24 mouse cellular contexts compared by ENCODE assay signal in genomic region chr14:60749880-60750279, GRCm38 (mm10). TPM values are rescaled to one million over a fixed set of nuclear protein-coding genes. Genes with fewer than 3 reads are reported as not detected.
DNase-seq lines count a peak whose midpoint lies in the region; ATAC-seq and TF ChIP-seq lines count a peak whose summit lies in the region.
"Had no signal": no experiment of that assay in that cellular context is flagged by ENCODE, and none has a peak within 500 bp of the region (broad histone marks: within the 10 kb centered on the region; RNA-seq: fewer than 3 reads in every experiment).

No protein-coding gene starts in this region.

- peaks cover 7% of the 10 kb centered on the region for H3K4me1 ChIP-seq in heart, adult 2 months (ENCODE audit: control insufficient read depth, insufficient read depth, low read length)
- H3K4me1 ChIP-seq in lung, postnatal 0 days (ENCODE audit: insufficient read depth, low read depth, low read length), result peaks cover 2% of the 10 kb centered on the region; the same call in 1 of the 2 replicates
- peaks cover 17% of the 10 kb centered on the region for H3K4me1 ChIP-seq in heart, embryonic 16.5 days (ENCODE audit: control insufficient read depth, insufficient read depth, low read length)
- H3K4me1 ChIP-seq in small intestine, adult 2 months (ENCODE audit: control insufficient read depth, insufficient read depth, insufficient read length, low read length), result no peaks in the 10 kb centered on the region
- no peaks in the 10 kb centered on the region for H3K4me1 ChIP-seq in intestine, embryonic 15.5 days (replicated peaks)
- H3K4me1 ChIP-seq: hindbrain, embryonic 12.5 days had no signal

- no peaks in the 10 kb centered on the region for H3K9me3 ChIP-seq in lung, postnatal 0 days (ENCODE audit: low read length)
- no peaks in the 10 kb centered on the region for H3K9me3 ChIP-seq in heart, embryonic 16.5 days (replicated peaks; ENCODE audit: control insufficient read depth, low read length)
- no peaks in the 10 kb centered on the region for H3K9me3 ChIP-seq in intestine, embryonic 15.5 days
- H3K9me3 ChIP-seq: forebrain, embryonic 12.5 days; hindbrain, embryonic 12.5 days; liver, embryonic 12.5 days; lung, embryonic 15.5 days had no signal

- H3K36me3 ChIP-seq in heart, adult 2 months (ENCODE audit: control insufficient read depth, insufficient read depth, low read length), result peaks cover 8% of the 10 kb centered on the region
- peaks cover 12% of the 10 kb centered on the region; the same call in 1 of the 2 replicates for H3K36me3 ChIP-seq in lung, postnatal 0 days (ENCODE audit: insufficient read depth, low read length)
- peaks cover 51% of the 10 kb centered on the region for H3K36me3 ChIP-seq in heart, embryonic 16.5 days (ENCODE audit: control insufficient read depth, insufficient read depth)
- peaks cover 76% of the 10 kb centered on the region for H3K36me3 ChIP-seq in small intestine, adult 2 months (ENCODE audit: control insufficient read depth, insufficient read depth, low read length)
- peaks cover 13% of the 10 kb centered on the region; the same call in 1 of the 2 replicates for H3K36me3 ChIP-seq in intestine, embryonic 15.5 days

- peak in 1 of 2 experiments; percentile 25 for DNase-seq in heart, adult 2 months
- no peak for DNase-seq in heart, postnatal 14 days
- peak; percentile 66 for DNase-seq in lung, postnatal 0 days (ENCODE audit: low spot score)
- DNase-seq in lung, postnatal 25 days (ENCODE audit: low spot score), result no peak
- DNase-seq in ovary, postnatal 36 days (ENCODE audit: low spot score), result no peak
- DNase-seq: adrenal gland, adult 2 months; cerebellum, adult 9-11 months; gastrocnemius, postnatal 25 days; kidney, adult 9 months; kidney, postnatal 4 days; layer of hippocampus, adult 9-11 months; left cerebral cortex, postnatal 4 days; midbrain, embryonic 14.5 days; retina, postnatal 1 day had no signal

- 15% methylated on average over 12 of the region's 12 CpGs for WGBS in heart, adult 2 months
- WGBS in lung, postnatal 0 days, result 52% methylated on average over 12 of the region's 12 CpGs
- 35% methylated on average over 12 of the region's 12 CpGs for WGBS in heart, embryonic 16.5 days
- WGBS in small intestine, adult 2 months, result 78% methylated on average over 12 of the region's 12 CpGs
- WGBS in intestine, embryonic 15.5 days, result 77% methylated on average over 12 of the region's 12 CpGs

- intact Hi-C loops in heart, adult 2 months (cut with DNase I), result no loop called here
- intact Hi-C loops in heart, postnatal 14 days (cut with DNase I), result no loop called here

- peaks cover 3% of the 10 kb centered on the region; the same call in 1 of the 2 replicates for H3K79me2 ChIP-seq in heart, adult 2 months (replicated peaks; ENCODE audit: control insufficient read depth, insufficient read depth, low read length)

- peak; percentile 34; the same call in 1 of the 2 replicates for ATAC-seq in lung, postnatal 0 days
- ATAC-seq in heart, embryonic 16.5 days (replicated peaks; ENCODE audit: extremely low read depth, insufficient read depth, low FRiP score), result peak; percentile 52
- ATAC-seq in intestine, embryonic 15.5 days, result no peak
- ATAC-seq: liver, embryonic 12.5 days had no signal

- no peaks in the 10 kb centered on the region for H3K27me3 ChIP-seq in heart, adult 2 months (ENCODE audit: control insufficient read depth, insufficient read depth, low read length)
- H3K27me3 ChIP-seq in lung, postnatal 0 days (replicated peaks; ENCODE audit: insufficient read depth, low read length), result no peaks in the 10 kb centered on the region
- no peaks in the 10 kb centered on the region for H3K27me3 ChIP-seq in heart, embryonic 16.5 days (ENCODE audit: control insufficient read depth, insufficient read depth, low read length)
- no peaks in the 10 kb centered on the region for H3K27me3 ChIP-seq in small intestine, adult 2 months (ENCODE audit: control insufficient read depth, insufficient read depth, low read length)
- no peaks in the 10 kb centered on the region for H3K27me3 ChIP-seq in intestine, embryonic 15.5 days (replicated peaks)
- H3K27me3 ChIP-seq: forebrain, embryonic 12.5 days; hindbrain, embryonic 12.5 days; liver, embryonic 12.5 days; lung, embryonic 15.5 days had no signal

- no peak; the same call in 1 of the 2 replicates for TF ChIP-seq EP300 in heart, adult 2 months (IDR thresholded peaks at IDR 0.05; ENCODE audit: insufficient read depth, low read depth, low read length)
- peak; percentile 56; the same call in 1 of the 2 replicates for TF ChIP-seq EP300 in lung, postnatal 0 days (IDR thresholded peaks at IDR 0.05)

- TF ChIP-seq CTCF in heart, adult 2 months (IDR thresholded peaks at IDR 0.05), result no peak
- TF ChIP-seq CTCF in lung, postnatal 0 days (IDR thresholded peaks at IDR 0.05), result no peak
- TF ChIP-seq CTCF in small intestine, adult 2 months (IDR thresholded peaks at IDR 0.05; ENCODE audit: extremely low read depth, insufficient read length, insufficient replicate concordance, low read depth, low read length), result no peak

- no peak overlapping the region for H3K4me2 ChIP-seq in lung, postnatal 0 days (replicated peaks; ENCODE audit: low read depth, low read length)
- 0 out of 2 replicates have a peak overlapping the region, but pooled peaks have one; percentile 3 for H3K4me2 ChIP-seq in heart, embryonic 16.5 days (ENCODE audit: low read depth, low read length)
- no peak overlapping the region for H3K4me2 ChIP-seq in intestine, embryonic 15.5 days (replicated peaks)
- H3K4me2 ChIP-seq: forebrain, embryonic 12.5 days; hindbrain, embryonic 12.5 days; liver, embryonic 12.5 days; lung, embryonic 15.5 days had no signal

- H3K4me3 ChIP-seq in heart, adult 2 months, result peak overlapping the region; percentile 1; the same call in 1 of the 2 replicates
- H3K4me3 ChIP-seq in lung, postnatal 0 days (ENCODE audit: low read depth, low read length), result no peak overlapping the region
- H3K4me3 ChIP-seq in heart, embryonic 16.5 days (ENCODE audit: low read length), result no peak overlapping the region
- H3K4me3 ChIP-seq in small intestine, adult 2 months (ENCODE audit: low read depth, low read length), result no peak overlapping the region
- H3K4me3 ChIP-seq in intestine, embryonic 15.5 days (replicated peaks), result no peak overlapping the region
- H3K4me3 ChIP-seq: forebrain, embryonic 12.5 days; hindbrain, embryonic 12.5 days; left cerebral cortex, adult 2 months; liver, embryonic 12.5 days; lung, embryonic 15.5 days had no signal

- H3K27ac ChIP-seq in heart, adult 2 months, result peak overlapping the region; percentile 81
- no peak overlapping the region for H3K27ac ChIP-seq in lung, postnatal 0 days (ENCODE audit: low read length)
- H3K27ac ChIP-seq in heart, embryonic 16.5 days (ENCODE audit: low read length), result peak overlapping the region; percentile 60
- H3K27ac ChIP-seq in small intestine, adult 2 months (ENCODE audit: insufficient read depth, low read depth, low read length), result peak overlapping the region; percentile 27; the same call in 1 of the 2 replicates
- no peak overlapping the region for H3K27ac ChIP-seq in intestine, embryonic 15.5 days
- H3K27ac ChIP-seq: forebrain, embryonic 12.5 days; hindbrain, embryonic 12.5 days; left cerebral cortex, adult 2 months; liver, embryonic 12.5 days; lung, embryonic 15.5 days; stomach, postnatal 0 days had no signal

- H3K9ac ChIP-seq in heart, adult 2 months (ENCODE audit: low read depth, low read length), result no peak overlapping the region
- H3K9ac ChIP-seq in lung, postnatal 0 days (replicated peaks; ENCODE audit: low read depth), result no peak overlapping the region
- H3K9ac ChIP-seq in heart, embryonic 16.5 days (ENCODE audit: low read length), result no peak overlapping the region; the same call in 1 of the 2 replicates
- no peak overlapping the region for H3K9ac ChIP-seq in intestine, embryonic 15.5 days
- H3K9ac ChIP-seq: forebrain, embryonic 12.5 days; hindbrain, embryonic 12.5 days; liver, embryonic 12.5 days; lung, embryonic 15.5 days had no signal

- no peak for TF ChIP-seq POLR2A in heart, adult 2 months (IDR thresholded peaks at IDR 0.05; ENCODE audit: insufficient read depth, low read depth, low read length)
- no peak for TF ChIP-seq POLR2A in small intestine, adult 2 months (IDR thresholded peaks at IDR 0.05; ENCODE audit: low read depth, low read length)

RNA-seq across cellular contexts. Expression of gene C1qtnf9, which starts 18.1 kb away (rescaled TPM):
- 10 to 100 TPM; 44.0 to 45.5 TPM for total RNA-seq in heart, adult 2 months (2021)
- polyA plus RNA-seq in heart, adult 2 months (2012; rRNA removed), result 27.8 and 59.4 TPM in 2 replicates
- total RNA-seq in heart, postnatal 14 days (2021), result 10 to 100 TPM; 42.8 to 43.8 TPM
- polyA plus RNA-seq in lung, postnatal 0 days (2015; fragmentation: Nextera tagmentation; extraction: Ambion mirVana), result 0.45 and 0.77 TPM in 2 replicates
- 3.7 and 4.0 TPM in 2 replicates for polyA plus RNA-seq in heart, embryonic 16.5 days (2015; fragmentation: Nextera tagmentation; extraction: Ambion mirVana)
- 0.47 and 0.70 TPM in 2 replicates for polyA plus RNA-seq in small intestine, adult 2 months (2012; rRNA removed)
- polyA plus RNA-seq in intestine, embryonic 15.5 days (2015; fragmentation: Nextera tagmentation; extraction: Ambion mirVana), result 1.3 and 2.0 TPM in 2 replicates
- polyA plus RNA-seq: embryonic facial prominence, embryonic 11.5 days; midbrain, embryonic 14.5 days had no signal

RNA-seq across cellular contexts. Expression of gene Mipep, which starts 34.5 kb away (rescaled TPM):
- 10 to 100 TPM; 61.6 to 71.8 TPM for total RNA-seq in heart, adult 2 months (2021)
- polyA plus RNA-seq in heart, adult 2 months (2012; rRNA removed), result 26.0 and 38.4 TPM in 2 replicates
- total RNA-seq in heart, postnatal 14 days (2021), result 10 to 100 TPM; 51.6 to 52.2 TPM
- polyA plus RNA-seq in lung, postnatal 0 days (2015; fragmentation: Nextera tagmentation; extraction: Ambion mirVana), result 7.7 and 9.9 TPM in 2 replicates
- polyA plus RNA-seq in heart, embryonic 16.5 days (2015; fragmentation: Nextera tagmentation; extraction: Ambion mirVana), result 32.6 and 33.2 TPM in 2 replicates
- 6.2 and 6.4 TPM in 2 replicates for polyA plus RNA-seq in small intestine, adult 2 months (2012; rRNA removed)
- 20.5 and 22.1 TPM in 2 replicates for polyA plus RNA-seq in intestine, embryonic 15.5 days (2015; fragmentation: Nextera tagmentation; extraction: Ambion mirVana)

Comparison
In these comparisons a context has a peak if more than half of its experiments do, and no peak if none do; other contexts are left out.
1. H3K27ac ChIP-seq: peak in heart, adult 2 months (single experiment), heart, embryonic 16.5 days (single experiment) and small intestine, adult 2 months (single experiment); none in lung, postnatal 0 days (single experiment) and intestine, embryonic 15.5 days (single experiment).